Mouse (Mus musculus): ENCODE results near the gene Msx2. TPM values are rescaled to one million over a fixed set of nuclear protein-coding genes. Genes with fewer than 3 reads are reported as not detected.

Msx2 gene
- polyA plus RNA-seq, 1 experiment from 2014 or later = 0.44 TPM

- peaks cover 44% of the 10 kb centered on the region for H3K27me3 ChIP-seq (ENCODE audit: control insufficient read depth, insufficient read depth, low read length)
- no peak overlapping the region for H3K9ac ChIP-seq (replicated peaks; ENCODE audit: low read depth, low read length)
- H3K4me2 ChIP-seq (ENCODE audit: low read depth, low read length) = no peak overlapping the region
- ATAC-seq (ENCODE audit: low read depth) = no peak
- no peak overlapping the region for H3K27ac ChIP-seq (ENCODE audit: low read depth, low read length)
- H3K4me3 ChIP-seq (ENCODE audit: low read depth, low read length) = no peak overlapping the region
- 12% methylated on average over 5 of the region's 5 CpGs for WGBS
- no peaks in the 10 kb centered on the region for H3K9me3 ChIP-seq (ENCODE audit: control insufficient read depth, low read length)
- H3K4me1 ChIP-seq (ENCODE audit: control insufficient read depth, insufficient read depth, low read length) = peaks cover 13% of the 10 kb centered on the region
- H3K36me3 ChIP-seq (ENCODE audit: control insufficient read depth, insufficient read depth, low read length) = no peaks in the 10 kb centered on the region
These were observed 3.1 kb downstream of the Msx2 start for GRCm38 (mm10) chr13:53469756-53470155.

- WGBS = 25% methylated on average over 14 of the region's 14 CpGs
- no peak for ATAC-seq (ENCODE audit: low read depth)
These were observed 4.7 kb downstream of the Msx2 start for GRCm38 (mm10) chr13:53468171-53468570.

DNA sequence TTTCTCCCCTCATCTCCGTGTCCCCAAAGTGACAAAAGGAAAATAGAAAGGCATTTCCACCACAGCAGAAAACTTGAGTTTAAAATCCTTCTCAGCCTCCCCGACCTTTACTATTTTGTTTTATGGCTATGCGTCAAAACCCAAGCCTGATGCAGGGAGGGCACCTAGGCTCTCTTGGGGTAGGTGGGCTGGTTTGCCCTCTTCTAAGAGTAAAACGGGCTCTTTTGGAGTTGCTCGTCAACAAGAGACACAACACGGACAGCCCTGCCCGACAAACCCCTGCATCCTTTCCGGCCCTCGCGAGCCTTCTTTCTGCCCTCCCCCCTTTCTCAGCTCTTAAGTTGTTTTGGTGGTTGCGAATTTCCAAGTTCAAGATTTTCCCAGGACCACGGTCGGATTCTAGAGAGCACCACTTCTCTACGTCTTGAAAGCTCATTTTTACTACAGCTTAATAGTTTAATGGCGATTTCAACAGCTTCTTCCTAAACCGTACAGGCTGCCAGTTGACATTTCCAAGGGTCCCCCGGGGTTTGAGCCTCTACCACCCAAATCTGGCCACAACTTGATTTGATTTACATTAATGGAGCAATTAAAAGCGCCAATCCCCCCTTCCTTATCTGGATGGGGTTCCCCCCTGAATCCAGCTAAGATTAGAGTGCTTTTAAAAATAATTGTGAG lies 6.5 kb downstream of the Msx2 start:
- H3K4me2 ChIP-seq (ENCODE audit: low read depth, low read length) = no peak overlapping the region
- no peaks in the 10 kb centered on the region for H3K9me3 ChIP-seq (ENCODE audit: control insufficient read depth, low read length)
- H3K27ac ChIP-seq (ENCODE audit: low read depth, low read length) = no peak overlapping the region
- WGBS = 2% methylated on average over 18 of the region's 18 CpGs
- H3K9ac ChIP-seq (replicated peaks; ENCODE audit: low read depth, low read length) = no peak overlapping the region
- no peaks in the 10 kb centered on the region for H3K36me3 ChIP-seq (ENCODE audit: control insufficient read depth, insufficient read depth, low read length)
- no peak for ATAC-seq (ENCODE audit: low read depth)
- H3K4me1 ChIP-seq (ENCODE audit: control insufficient read depth, insufficient read depth, low read length) = peaks cover 18% of the 10 kb centered on the region; the same call in 1 of the 2 replicates
- H3K27me3 ChIP-seq (ENCODE audit: control insufficient read depth, insufficient read depth, low read length) = peaks cover 34% of the 10 kb centered on the region
- H3K4me3 ChIP-seq (ENCODE audit: low read depth, low read length) = no peak overlapping the region

More at GRCm38 (mm10) chr13:53468171-53468570, 4.7 kb downstream of the Msx2 start:
- H3K27ac ChIP-seq (ENCODE audit: low read depth, low read length) = no peak overlapping the region
- H3K4me2 ChIP-seq (ENCODE audit: low read depth, low read length) = no peak overlapping the region; the same call in 1 of the 2 replicates
- H3K9ac ChIP-seq (replicated peaks; ENCODE audit: low read depth, low read length) = no peak overlapping the region
- H3K36me3 ChIP-seq (ENCODE audit: control insufficient read depth, insufficient read depth, low read length) = no peaks in the 10 kb centered on the region
- peaks cover 15% of the 10 kb centered on the region for H3K4me1 ChIP-seq (ENCODE audit: control insufficient read depth, insufficient read depth, low read length)
- H3K9me3 ChIP-seq (ENCODE audit: control insufficient read depth, low read length) = no peaks in the 10 kb centered on the region
- no peak overlapping the region for H3K4me3 ChIP-seq (ENCODE audit: low read depth, low read length)
- H3K27me3 ChIP-seq (ENCODE audit: control insufficient read depth, insufficient read depth, low read length) = peaks cover 35% of the 10 kb centered on the region

- Histone ChIP-seq H3K36me3 (ENCODE audit: control insufficient read depth, insufficient read depth, low read length) (no peaks in the 10 kb centered on the region), H3K4me2 (ENCODE audit: low read depth, low read length) (no peak overlapping the region), H3K27me3 (ENCODE audit: control insufficient read depth, insufficient read depth, low read length) (peaks cover 25% of the 10 kb centered on the region), H3K9me3 (ENCODE audit: control insufficient read depth, low read length) (no peaks in the 10 kb centered on the region), H3K9ac (replicated peaks; ENCODE audit: low read depth, low read length) (no peak overlapping the region), H3K4me3 (ENCODE audit: low read depth, low read length) (no peak overlapping the region), H3K27ac (ENCODE audit: low read depth, low read length) (no peak overlapping the region), H3K4me1 (ENCODE audit: control insufficient read depth, insufficient read depth, low read length) (peaks cover 18% of the 10 kb centered on the region; the same call in 1 of the 2 replicates)
- 2% methylated on average over 26 of the region's 26 CpGs for WGBS
- no peak for ATAC-seq (ENCODE audit: low read depth)
These were observed 7.6 kb downstream of the Msx2 start for GRCm38 (mm10) chr13:53465191-53465820.

GRCm38 (mm10) chr13:53464441-53465001 lies 8.4 kb downstream of the Msx2 start:
- Histone ChIP-seq H3K9me3 (ENCODE audit: control insufficient read depth, low read length) (no peaks in the 10 kb centered on the region), H3K27me3 (ENCODE audit: control insufficient read depth, insufficient read depth, low read length) (peaks cover 19% of the 10 kb centered on the region), H3K4me3 (ENCODE audit: low read depth, low read length) (no peak overlapping the region), H3K9ac (replicated peaks; ENCODE audit: low read depth, low read length) (no peak overlapping the region), H3K4me1 (ENCODE audit: control insufficient read depth, insufficient read depth, low read length) (peaks cover 18% of the 10 kb centered on the region; the same call in 1 of the 2 replicates), H3K4me2 (ENCODE audit: low read depth, low read length) (peak overlapping the region; percentile 1; the same call in 1 of the 2 replicates), H3K27ac (ENCODE audit: low read depth, low read length) (no peak overlapping the region), H3K36me3 (ENCODE audit: control insufficient read depth, insufficient read depth, low read length) (no peaks in the 10 kb centered on the region)
- no peak for ATAC-seq (ENCODE audit: low read depth)
- under 1% methylated on average over 20 of the region's 21 CpGs for WGBS

DNA sequence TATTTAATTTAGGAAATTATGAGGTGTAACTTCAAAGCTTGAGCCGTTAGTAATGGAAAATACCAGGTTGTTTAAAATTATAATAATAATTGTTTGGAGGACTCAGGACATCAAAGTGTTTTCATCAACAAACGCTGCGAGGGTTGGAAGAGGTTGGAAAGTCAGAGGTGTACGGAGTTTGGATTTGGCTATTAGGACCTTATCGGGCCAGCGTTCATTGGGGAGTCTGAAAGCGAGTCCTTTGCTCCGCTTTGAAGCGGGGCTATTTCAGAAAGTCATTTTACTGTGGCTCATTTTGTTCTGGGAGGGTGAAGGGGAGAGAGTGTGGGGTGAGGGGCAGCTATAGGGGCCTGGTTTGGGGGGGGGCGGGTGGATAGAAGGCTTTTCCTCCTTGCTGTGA lies 8.9 kb downstream of the Msx2 start:
- no peak overlapping the region for H3K4me2 ChIP-seq (ENCODE audit: low read depth, low read length)
- peaks cover 18% of the 10 kb centered on the region; the same call in 1 of the 2 replicates for H3K4me1 ChIP-seq (ENCODE audit: control insufficient read depth, insufficient read depth, low read length)
- ATAC-seq (ENCODE audit: low read depth) = no peak
- no peak overlapping the region for H3K27ac ChIP-seq (ENCODE audit: low read depth, low read length)
- H3K27me3 ChIP-seq (ENCODE audit: control insufficient read depth, insufficient read depth, low read length) = peaks cover 17% of the 10 kb centered on the region
- H3K9ac ChIP-seq (replicated peaks; ENCODE audit: low read depth, low read length) = no peak overlapping the region
- no peaks in the 10 kb centered on the region for H3K9me3 ChIP-seq (ENCODE audit: control insufficient read depth, low read length)
- WGBS = 2% methylated on average over 10 of the region's 10 CpGs
- no peaks in the 10 kb centered on the region for H3K36me3 ChIP-seq (ENCODE audit: control insufficient read depth, insufficient read depth, low read length)
- H3K4me3 ChIP-seq (ENCODE audit: low read depth, low read length) = no peak overlapping the region

DNA sequence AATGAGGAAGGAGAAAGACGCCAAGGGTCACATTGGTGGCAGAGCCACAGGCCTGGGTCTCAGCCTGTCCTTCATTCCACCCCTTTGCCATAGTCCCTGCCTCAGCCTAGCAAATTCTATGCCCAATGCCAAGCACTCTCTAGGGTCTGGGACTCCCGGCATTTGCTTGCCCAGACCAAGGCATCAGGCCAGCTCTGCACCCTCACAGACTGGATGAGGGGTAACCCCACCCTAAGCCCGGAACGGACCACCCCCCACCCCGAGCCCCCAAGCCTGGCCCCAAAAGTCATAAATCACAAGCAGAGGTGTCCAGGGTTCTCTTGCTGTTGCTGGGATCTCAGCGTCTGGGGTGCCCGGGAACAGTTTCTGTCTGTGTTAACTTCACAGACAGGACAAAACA lies 9.8 kb downstream of the Msx2 start:
- Histone ChIP-seq H3K36me3 (ENCODE audit: control insufficient read depth, insufficient read depth, low read length) (no peaks in the 10 kb centered on the region), H3K4me1 (ENCODE audit: control insufficient read depth, insufficient read depth, low read length) (peaks cover 18% of the 10 kb centered on the region; the same call in 1 of the 2 replicates), H3K4me2 (ENCODE audit: low read depth, low read length) (no peak overlapping the region), H3K9me3 (ENCODE audit: control insufficient read depth, low read length) (no peaks in the 10 kb centered on the region), H3K27me3 (ENCODE audit: control insufficient read depth, insufficient read depth, low read length) (peaks cover 14% of the 10 kb centered on the region), H3K4me3 (ENCODE audit: low read depth, low read length) (no peak overlapping the region), H3K9ac (replicated peaks; ENCODE audit: low read depth, low read length) (no peak overlapping the region), H3K27ac (ENCODE audit: low read depth, low read length) (no peak overlapping the region)
- 1% methylated on average over 7 of the region's 7 CpGs for WGBS
- peak; percentile 51 for ATAC-seq (ENCODE audit: low read depth)

DNA sequence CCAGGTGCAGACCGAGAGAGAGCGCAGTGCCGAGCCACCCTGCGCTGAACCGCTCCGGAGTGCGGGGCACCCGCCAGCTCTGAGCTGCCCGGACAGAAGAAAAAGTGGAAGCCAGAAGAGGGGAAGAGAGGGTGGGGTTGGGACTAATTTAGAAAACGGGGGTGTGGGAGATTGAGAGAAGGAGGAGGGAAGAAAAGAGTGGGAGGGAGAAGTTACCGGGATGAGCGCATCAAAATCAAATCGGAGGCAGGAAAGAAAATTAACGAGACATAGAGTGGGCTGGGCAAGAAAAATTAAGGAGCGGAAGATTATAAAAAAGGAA lies 10.3 kb downstream of the Msx2 start:
- peaks cover 14% of the 10 kb centered on the region for H3K27me3 ChIP-seq (ENCODE audit: control insufficient read depth, insufficient read depth, low read length)
- H3K9ac ChIP-seq (replicated peaks; ENCODE audit: low read depth, low read length) = 0 out of 2 replicates have a peak overlapping the region, but pooled peaks have one; percentile 4
- 0% methylated on average over 15 of the region's 15 CpGs for WGBS
- H3K4me3 ChIP-seq (ENCODE audit: low read depth, low read length) = peak overlapping the region; percentile 22
- H3K4me1 ChIP-seq (ENCODE audit: control insufficient read depth, insufficient read depth, low read length) = peaks cover 18% of the 10 kb centered on the region; the same call in 1 of the 2 replicates
- H3K4me2 ChIP-seq (ENCODE audit: low read depth, low read length) = peak overlapping the region; percentile 61
- H3K36me3 ChIP-seq (ENCODE audit: control insufficient read depth, insufficient read depth, low read length) = no peaks in the 10 kb centered on the region
- no peaks in the 10 kb centered on the region for H3K9me3 ChIP-seq (ENCODE audit: control insufficient read depth, low read length)
- ATAC-seq (ENCODE audit: low read depth) = peak; percentile 65; the same call in 1 of the 2 replicates
- H3K27ac ChIP-seq (ENCODE audit: low read depth, low read length) = no peak overlapping the region
